In genomic region chr13:102665588-102666232, GRCm38 (mm10) we compare ENCODE assay signal across 8 mouse cellular contexts. TPM values are rescaled to one million over a fixed set of nuclear protein-coding genes. Genes with fewer than 3 reads are reported as not detected.
A peak's percentile ranks its signal among the peaks of the same experiment; 100 is the strongest.
DNase-seq lines count a peak whose midpoint lies in the region; ATAC-seq and TF ChIP-seq lines count a peak whose summit lies in the region.

No protein-coding gene starts in this region.

- peaks cover 19% of the 10 kb centered on the region for H3K4me1 ChIP-seq in lung, embryonic 15.5 days
- peaks cover 9% of the 10 kb centered on the region; the same call in 1 of the 2 replicates for H3K4me1 ChIP-seq in forebrain, embryonic 13.5 days
- peaks cover 0 to 13% of the 10 kb centered on the region in 2 experiments; a peak in 2 of 4 replicates for H3K4me1 ChIP-seq in liver, embryonic 14.5 days (replicated peaks; ENCODE audit: control insufficient read depth in 2 of 2, insufficient read depth in 2 of 2, low read length in 1 of 2)

- TF ChIP-seq EP300 in liver, embryonic 14.5 days (IDR thresholded peaks at IDR 0.05; ENCODE audit: low read depth), result no peak

- no peaks in the 10 kb centered on the region for H3K36me3 ChIP-seq in lung, embryonic 15.5 days
- H3K36me3 ChIP-seq in forebrain, embryonic 13.5 days (ENCODE audit: poor library complexity, severe bottlenecking), result no peaks in the 10 kb centered on the region
- no peaks in the 10 kb centered on the region for H3K36me3 ChIP-seq in liver, embryonic 14.5 days (replicated peaks; ENCODE audit: control insufficient read depth, insufficient read depth, low read depth)

- peak overlapping the region; percentile 33 for H3K4me2 ChIP-seq in lung, embryonic 15.5 days
- peak overlapping the region; percentile 38 for H3K4me2 ChIP-seq in forebrain, embryonic 13.5 days
- peak overlapping the region; percentile 44 for H3K4me2 ChIP-seq in liver, embryonic 14.5 days (ENCODE audit: low read depth)

- H3K9me3 ChIP-seq in lung, embryonic 15.5 days, result no peaks in the 10 kb centered on the region
- H3K9me3 ChIP-seq in forebrain, embryonic 13.5 days (replicated peaks), result no peaks in the 10 kb centered on the region
- no peaks in the 10 kb centered on the region for H3K9me3 ChIP-seq in liver, embryonic 14.5 days (ENCODE audit: control insufficient read depth, low read length)

- no peak overlapping the region for H3K27ac ChIP-seq in lung, embryonic 15.5 days
- H3K27ac ChIP-seq in forebrain, embryonic 13.5 days, result no peak overlapping the region
- no peak overlapping the region for H3K27ac ChIP-seq in liver, embryonic 14.5 days

- H3K9ac ChIP-seq in lung, embryonic 15.5 days, result no peak overlapping the region
- no peak overlapping the region for H3K9ac ChIP-seq in forebrain, embryonic 13.5 days
- H3K9ac ChIP-seq in liver, embryonic 14.5 days (replicated peaks), result no peak overlapping the region

- ATAC-seq in lung, embryonic 15.5 days (ENCODE audit: borderline replicate concordance, extremely low read depth, low FRiP score, low TSS enrichment), result peak; percentile 44; the same call in 1 of the 2 replicates
- no peak for ATAC-seq in forebrain, embryonic 13.5 days
- ATAC-seq in liver, embryonic 14.5 days (ENCODE audit: insufficient read depth), result peak; percentile 65

- H3K4me3 ChIP-seq in lung, embryonic 15.5 days, result no peak overlapping the region
- H3K4me3 ChIP-seq in forebrain, embryonic 13.5 days, result no peak overlapping the region
- peak overlapping the region in 1 of 2 experiments; percentile 14; a peak in 1 of 4 replicates for H3K4me3 ChIP-seq in liver, embryonic 14.5 days (ENCODE audit: insufficient read depth in 1 of 2, low read depth in 2 of 2, low read length in 2 of 2)

- no peak for TF ChIP-seq CTCF in liver, embryonic 14.5 days (IDR thresholded peaks at IDR 0.05; ENCODE audit: low read depth)

- no peaks in the 10 kb centered on the region for H3K27me3 ChIP-seq in lung, embryonic 15.5 days
- no peaks in the 10 kb centered on the region for H3K27me3 ChIP-seq in forebrain, embryonic 13.5 days
- peaks cover 2% of the 10 kb centered on the region; the same call in 1 of the 2 replicates for H3K27me3 ChIP-seq in liver, embryonic 14.5 days (ENCODE audit: control insufficient read depth, insufficient read depth, low read length)

- 44% methylated on average over 18 of the region's 18 CpGs for WGBS in lung, embryonic 15.5 days
- WGBS in forebrain, embryonic 13.5 days, result 62% methylated on average over 18 of the region's 18 CpGs
- WGBS in liver, embryonic 14.5 days (ENCODE audit: insufficient replicate concordance), result 5% methylated on average over 18 of the region's 18 CpGs

- no peak for DNase-seq in lung, adult 18-20 months
- peak in 2 of 3 experiments; percentile 9 to 20 for DNase-seq in liver, embryonic 14.5 days (ENCODE audit: low read depth in 3 of 3, low spot score in 3 of 3)
- DNase-seq in thymus, postnatal 0 days (ENCODE audit: low spot score), result peak; percentile 64
- no peak for DNase-seq in cerebellum, postnatal 25 days
- no peak for DNase-seq in kidney, adult 9 months
- DNase-seq in ovary, postnatal 36 days (ENCODE audit: low spot score), result no peak

RNA-seq across cellular contexts. Expression of gene Cd180, which starts 27.6 kb away (rescaled TPM):
- 0.45 and 0.61 TPM in 2 replicates for polyA plus RNA-seq in lung, embryonic 15.5 days (2015; fragmentation: Nextera tagmentation; extraction: Ambion mirVana)
- 0.38 and 0.40 TPM in 2 replicates for polyA plus RNA-seq in forebrain, embryonic 13.5 days (2015; fragmentation: Nextera tagmentation; extraction: Ambion mirVana)
- 1.2 and 1.6 TPM in 2 replicates for polyA plus RNA-seq in liver, embryonic 14.5 days (2012; rRNA removed)
- 0.88 and 1.4 TPM in 2 replicates for polyA plus RNA-seq in liver, embryonic 14.5 days (2014; fragmentation: Nextera tagmentation; extraction: Ambion mirVana)
- polyA plus RNA-seq in thymus, postnatal 0 days (2015; fragmentation: Nextera tagmentation; extraction: Ambion mirVana), result 1.1 and 1.2 TPM in 2 replicates

Comparison
In these comparisons a context has a peak if more than half of its experiments do, and no peak if none do; other contexts are left out.
1. DNase-seq: peak in liver, embryonic 14.5 days (2 of 3) and thymus, postnatal 0 days (single experiment); none in lung, adult 18-20 months (0 of 2), cerebellum, postnatal 25 days (0 of 2), kidney, adult 9 months (single experiment) and ovary, postnatal 36 days (single experiment).
2. Peak in every context shown above with its lines, with median percentiles within 50 percentile points of each other: H3K4me2 ChIP-seq.